Mouse (Mus musculus): Measurements from ENCODE around the gene Lancl1. TPM values are rescaled to one million over a fixed set of nuclear protein-coding genes. Genes with fewer than 3 reads are reported as not detected.

The Lancl1 gene
- 22.8 and 23.4 TPM in 2 replicates for polyA plus RNA-seq (2015; fragmentation: Nextera tagmentation; extraction: Ambion mirVana)

DNA sequence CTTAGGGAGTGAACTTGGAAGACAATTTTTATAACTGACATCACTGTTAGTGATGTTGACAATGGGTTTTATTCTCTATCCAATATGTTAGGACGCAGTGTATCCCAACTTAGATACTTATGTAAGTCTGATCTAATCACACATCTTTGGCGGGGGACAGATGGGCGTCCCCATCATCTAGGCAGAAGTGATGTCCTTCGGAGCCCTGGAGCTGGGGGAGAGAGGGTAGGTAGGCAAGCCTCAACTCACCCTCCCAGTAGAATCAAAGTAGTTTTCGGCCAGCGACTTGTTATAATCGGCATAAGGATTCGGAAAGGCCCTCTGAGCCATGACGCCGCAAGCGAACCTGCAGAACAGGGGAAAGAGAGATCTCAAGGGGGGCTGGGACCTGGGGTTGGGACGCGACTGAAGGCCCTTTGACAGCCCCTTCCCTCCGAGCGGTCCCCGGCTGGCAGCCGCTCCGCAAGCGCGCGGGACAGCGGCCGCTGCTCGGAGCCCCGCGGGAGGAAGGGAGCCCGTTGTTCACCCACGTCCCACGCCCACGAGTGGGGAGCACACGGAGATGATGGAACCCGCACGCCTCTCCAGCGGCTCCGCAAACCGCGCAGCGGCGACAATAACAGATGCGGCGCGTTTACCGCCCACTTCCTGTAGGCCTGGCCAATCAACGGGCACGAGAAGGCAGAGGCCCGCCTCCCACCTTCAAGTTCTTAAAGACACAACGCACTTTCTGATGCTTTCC lies at the start of gene Lancl1:
Lancl1 (minus strand) TSS at position 627 of the 742 bp plus-strand sequence.
- Histone ChIP-seq H3K9me3 (replicated peaks) (no peaks in the 10 kb centered on the region), H3K4me3 (replicated peaks) (peak within 1 kb of the TSS; percentile 93), H3K9ac (peak within 1 kb of the TSS; percentile 79), H3K27ac (replicated peaks) (peak within 1 kb of the TSS; percentile 66; the same call in 1 of the 2 replicates), H3K27me3 (no peaks in the 10 kb centered on the region), H3K4me1 (replicated peaks) (peaks cover 24% of the 10 kb centered on the region), H3K4me2 (peak within 1 kb of the TSS; percentile 86), H3K36me3 (replicated peaks) (peaks cover 6% of the 10 kb centered on the region)
- peak; percentile 95 for ATAC-seq (ENCODE audit: insufficient read depth)
- WGBS (ENCODE audit: insufficient replicate concordance) = under 1% methylated on average over 46 of the region's 47 CpGs

DNA sequence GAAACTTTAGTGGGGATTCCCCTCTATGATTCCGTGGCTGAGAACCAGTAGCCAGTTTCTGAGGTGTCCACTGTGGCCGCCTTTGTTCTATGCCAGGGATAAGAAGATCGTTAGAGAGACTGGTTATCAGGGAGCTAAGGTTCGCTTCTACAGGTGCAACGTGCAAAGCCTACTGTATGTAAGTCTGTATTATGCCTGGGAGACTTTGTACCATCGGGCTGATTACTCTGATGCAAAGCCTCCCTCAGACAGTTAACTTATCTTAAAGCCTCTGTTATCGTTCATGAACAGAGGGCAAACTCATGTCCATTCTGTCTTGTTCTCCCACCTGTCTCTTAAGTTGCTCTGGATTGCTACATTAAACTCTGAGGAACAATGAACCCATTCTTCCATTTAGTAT lies 40.5 kb upstream of the Lancl1 start:
- Histone ChIP-seq H3K36me3 (replicated peaks) (no peaks in the 10 kb centered on the region), H3K4me3 (replicated peaks) (no peak overlapping the region), H3K4me1 (replicated peaks) (no peaks in the 10 kb centered on the region), H3K27me3 (no peaks in the 10 kb centered on the region), H3K4me2 (no peak overlapping the region), H3K27ac (replicated peaks) (no peak overlapping the region), H3K9me3 (replicated peaks) (no peaks in the 10 kb centered on the region), H3K9ac (no peak overlapping the region)
- 58% methylated on average over 7 of the region's 7 CpGs for WGBS (ENCODE audit: insufficient replicate concordance)
- ATAC-seq (ENCODE audit: insufficient read depth) = no peak

DNA sequence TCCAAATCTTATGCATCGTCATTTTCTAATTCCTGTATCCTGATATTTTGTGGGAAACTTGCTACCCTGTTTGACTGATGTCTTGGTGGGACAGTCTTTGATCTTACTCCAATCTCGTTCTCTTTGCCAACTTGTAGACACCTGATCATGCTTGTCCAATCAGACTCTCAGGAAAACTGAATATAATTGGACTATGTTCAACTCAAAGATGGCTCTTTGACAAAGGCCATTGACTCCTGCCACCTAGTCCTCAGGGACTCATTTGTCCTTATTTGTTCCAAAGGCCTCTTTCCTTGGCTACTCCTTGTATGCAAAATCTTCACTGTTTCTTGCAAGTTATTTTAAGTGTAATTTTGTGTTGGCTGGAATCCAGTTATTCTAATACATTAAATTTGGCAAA lies 40.0 kb upstream of the Lancl1 start:
- Histone ChIP-seq H3K27ac (replicated peaks) (no peak overlapping the region), H3K27me3 (no peaks in the 10 kb centered on the region), H3K4me2 (no peak overlapping the region), H3K36me3 (replicated peaks) (no peaks in the 10 kb centered on the region), H3K4me3 (replicated peaks) (no peak overlapping the region), H3K9ac (no peak overlapping the region), H3K4me1 (replicated peaks) (no peaks in the 10 kb centered on the region), H3K9me3 (replicated peaks) (no peaks in the 10 kb centered on the region)
- no peak for ATAC-seq (ENCODE audit: insufficient read depth)
- WGBS (ENCODE audit: insufficient replicate concordance) = 55% methylated on average over 2 of the region's 2 CpGs

DNA sequence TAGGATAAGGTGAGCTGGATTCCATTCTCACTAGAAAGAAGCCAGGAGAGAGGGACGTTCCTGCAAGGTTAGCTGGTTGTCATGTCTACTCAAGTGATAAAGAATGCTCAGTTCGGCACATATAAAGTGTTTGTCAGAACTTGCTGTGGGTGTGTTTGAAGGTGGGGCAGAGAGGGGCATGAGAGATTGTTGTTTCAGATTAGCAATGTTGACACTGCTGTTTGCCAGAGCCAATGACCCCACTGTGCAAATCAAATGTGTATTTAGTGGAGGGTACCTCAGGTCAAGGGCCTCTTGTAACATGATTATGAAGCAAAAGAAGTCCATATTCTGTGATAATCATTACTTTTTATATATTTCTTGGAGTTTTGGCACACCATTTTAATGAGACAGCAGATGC lies 39.1 kb upstream of the Lancl1 start:
- ATAC-seq (ENCODE audit: insufficient read depth) = peak; percentile 75
- no peak overlapping the region for H3K9ac ChIP-seq
- WGBS (ENCODE audit: insufficient replicate concordance) = 32% methylated on average over 2 of the region's 2 CpGs
- H3K4me2 ChIP-seq = no peak overlapping the region
- no peaks in the 10 kb centered on the region for H3K36me3 ChIP-seq (replicated peaks)
- H3K9me3 ChIP-seq (replicated peaks) = no peaks in the 10 kb centered on the region
- H3K4me3 ChIP-seq (replicated peaks) = no peak overlapping the region
- no peaks in the 10 kb centered on the region for H3K27me3 ChIP-seq
- H3K4me1 ChIP-seq (replicated peaks) = no peaks in the 10 kb centered on the region
- H3K27ac ChIP-seq (replicated peaks) = no peak overlapping the region

DNA sequence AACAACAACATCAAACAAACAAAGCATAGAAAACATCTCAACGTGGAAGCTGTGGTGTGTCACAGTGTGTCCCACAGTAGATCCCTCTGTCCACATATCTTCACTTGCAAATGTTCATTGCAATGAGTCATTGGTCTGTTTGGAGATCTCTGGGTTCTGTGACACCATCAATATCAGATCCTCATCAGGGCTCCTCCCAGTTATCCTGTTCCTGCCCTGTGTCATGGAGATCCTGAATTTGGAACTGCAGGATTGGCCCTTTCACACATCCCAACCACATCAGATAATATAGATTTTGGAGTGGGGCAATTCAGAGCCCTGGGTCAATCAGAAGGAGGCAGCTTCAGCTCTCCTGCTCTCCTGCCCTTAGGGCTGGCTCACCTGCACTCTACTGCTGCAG lies 28.9 kb upstream of the Lancl1 start:
- no peaks in the 10 kb centered on the region for H3K36me3 ChIP-seq (replicated peaks)
- 47% methylated on average over 1 of the region's 1 CpGs for WGBS (ENCODE audit: insufficient replicate concordance)

DNA sequence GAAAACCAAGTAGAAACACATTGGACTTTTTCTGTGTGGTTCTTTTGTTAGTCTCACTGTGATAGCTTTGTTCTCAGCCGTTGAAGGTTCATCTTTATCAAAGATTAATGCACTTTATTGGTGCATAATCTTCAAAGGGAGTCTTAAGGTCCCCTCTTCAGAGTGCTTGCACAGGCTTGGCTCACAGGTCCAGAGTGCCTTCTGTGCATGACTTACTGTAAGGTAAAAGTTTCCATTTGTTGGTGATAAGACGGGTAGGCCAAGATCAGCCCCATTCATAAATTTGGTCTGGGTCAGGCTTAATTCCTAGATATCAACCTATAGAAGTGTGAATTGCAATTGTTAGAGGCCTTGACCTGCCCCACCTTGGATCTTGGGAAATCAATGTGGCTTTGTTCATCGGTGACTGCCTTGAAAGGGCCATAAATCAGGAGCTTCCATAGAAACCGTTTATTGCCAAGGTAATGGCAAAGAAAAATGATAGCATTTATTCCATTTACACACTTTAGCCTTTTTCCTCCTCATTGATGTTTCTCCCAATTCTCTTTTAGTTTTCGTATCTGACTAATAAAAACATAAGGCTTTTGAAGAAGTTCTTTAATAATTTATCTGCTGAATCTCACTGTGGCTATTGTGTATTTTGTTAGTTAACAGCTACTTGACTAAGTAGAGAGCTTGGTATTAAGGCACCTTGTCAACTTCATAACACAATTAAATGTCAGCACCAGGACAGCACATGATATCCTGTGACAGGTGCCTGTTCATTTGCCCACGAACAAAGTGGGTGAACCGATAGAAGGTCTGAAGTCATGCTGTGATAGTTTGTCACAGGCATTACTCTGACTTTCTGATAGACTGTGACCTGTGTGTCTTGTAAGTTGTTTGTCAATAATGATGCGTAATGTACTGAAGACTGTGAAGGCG lies 26.9 kb upstream of the Lancl1 start:
- Histone ChIP-seq H3K9ac (no peak overlapping the region), H3K4me3 (replicated peaks) (no peak overlapping the region), H3K4me2 (no peak overlapping the region), H3K36me3 (replicated peaks) (no peaks in the 10 kb centered on the region), H3K9me3 (replicated peaks) (no peaks in the 10 kb centered on the region), H3K4me1 (replicated peaks) (no peaks in the 10 kb centered on the region), H3K27ac (replicated peaks) (no peak overlapping the region), H3K27me3 (no peaks in the 10 kb centered on the region)
- ATAC-seq (ENCODE audit: insufficient read depth) = no peak
- 62% methylated on average over 9 of the region's 9 CpGs for WGBS (ENCODE audit: insufficient replicate concordance)

More for the DNA sequence above, 28.9 kb upstream of the Lancl1 start:
- no peak overlapping the region for H3K4me3 ChIP-seq (replicated peaks)
- H3K4me2 ChIP-seq = no peak overlapping the region
- no peaks in the 10 kb centered on the region for H3K27me3 ChIP-seq
- no peak overlapping the region for H3K9ac ChIP-seq
- no peaks in the 10 kb centered on the region for H3K9me3 ChIP-seq (replicated peaks)
- H3K4me1 ChIP-seq (replicated peaks) = no peaks in the 10 kb centered on the region
- no peak overlapping the region for H3K27ac ChIP-seq (replicated peaks)
- ATAC-seq (ENCODE audit: insufficient read depth) = no peak

DNA sequence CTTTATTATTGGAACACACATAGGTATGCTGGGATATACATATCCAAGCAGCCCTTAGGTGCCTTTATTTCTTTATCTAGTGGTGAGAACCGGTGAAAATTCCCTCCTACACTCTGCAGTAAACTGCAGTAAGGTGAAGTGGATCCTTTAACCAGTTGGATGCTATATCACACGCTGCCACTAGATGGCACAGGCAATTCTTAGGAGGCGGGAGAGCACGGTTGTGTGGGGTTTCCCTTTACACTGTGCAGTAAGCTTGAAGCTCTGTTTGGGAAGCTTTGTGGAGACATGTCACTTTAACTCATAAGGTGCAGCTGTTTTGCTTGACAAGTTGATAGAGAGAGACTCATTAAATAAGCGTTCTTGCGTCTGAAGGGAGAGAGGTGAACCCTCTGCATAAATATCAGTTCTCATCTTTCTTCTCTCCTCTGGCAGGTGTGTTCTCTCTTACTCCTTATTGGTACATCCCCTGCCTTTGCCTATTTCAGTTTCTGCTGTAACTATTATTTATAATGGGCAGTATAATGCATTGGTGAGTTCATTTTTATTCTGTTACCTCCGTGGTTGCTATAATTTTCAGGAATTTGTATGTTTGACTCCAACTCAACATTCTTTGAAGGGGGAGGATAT lies 22.9 kb upstream of the Lancl1 start:
- H3K9me3 ChIP-seq (replicated peaks) = no peaks in the 10 kb centered on the region
- 0 out of 2 replicates have a peak, but pooled peaks have one; percentile 44 for ATAC-seq (ENCODE audit: insufficient read depth)
- no peaks in the 10 kb centered on the region for H3K27me3 ChIP-seq
- no peak overlapping the region for H3K9ac ChIP-seq
- no peak overlapping the region for H3K4me3 ChIP-seq (replicated peaks)
- WGBS (ENCODE audit: insufficient replicate concordance) = 9% methylated on average over 7 of the region's 7 CpGs
- no peaks in the 10 kb centered on the region for H3K36me3 ChIP-seq (replicated peaks)
- H3K27ac ChIP-seq (replicated peaks) = no peak overlapping the region
- H3K4me2 ChIP-seq = no peak overlapping the region
- no peaks in the 10 kb centered on the region for H3K4me1 ChIP-seq (replicated peaks)

DNA sequence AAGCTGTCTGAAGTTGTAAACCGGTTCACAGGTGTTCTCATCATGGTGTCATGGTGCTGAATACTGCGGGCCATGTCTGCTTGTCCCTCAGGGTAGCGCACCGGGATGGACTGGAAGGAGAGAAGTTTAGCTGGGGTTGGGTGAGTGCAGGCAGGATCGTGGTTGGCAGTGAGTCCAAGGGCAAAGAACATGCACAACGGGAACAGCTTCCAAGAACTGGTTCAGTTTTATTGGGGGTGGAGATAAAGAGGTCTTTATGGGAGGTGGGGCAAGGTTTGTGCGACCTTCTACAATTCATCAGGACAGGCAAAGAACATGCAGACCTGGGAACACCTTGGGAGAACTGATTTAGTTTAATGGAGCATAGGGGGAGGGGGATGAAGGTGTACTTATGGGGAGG lies 17.1 kb upstream of the Lancl1 start:
- no peaks in the 10 kb centered on the region for H3K27me3 ChIP-seq
- H3K9ac ChIP-seq = no peak overlapping the region
- ATAC-seq (ENCODE audit: insufficient read depth) = no peak
- no peaks in the 10 kb centered on the region for H3K9me3 ChIP-seq (replicated peaks)
- H3K4me2 ChIP-seq = no peak overlapping the region
- H3K27ac ChIP-seq (replicated peaks) = no peak overlapping the region
- 71% methylated on average over 7 of the region's 7 CpGs for WGBS (ENCODE audit: insufficient replicate concordance)
- no peak overlapping the region for H3K4me3 ChIP-seq (replicated peaks)
- H3K36me3 ChIP-seq (replicated peaks) = no peaks in the 10 kb centered on the region
- H3K4me1 ChIP-seq (replicated peaks) = no peaks in the 10 kb centered on the region

DNA sequence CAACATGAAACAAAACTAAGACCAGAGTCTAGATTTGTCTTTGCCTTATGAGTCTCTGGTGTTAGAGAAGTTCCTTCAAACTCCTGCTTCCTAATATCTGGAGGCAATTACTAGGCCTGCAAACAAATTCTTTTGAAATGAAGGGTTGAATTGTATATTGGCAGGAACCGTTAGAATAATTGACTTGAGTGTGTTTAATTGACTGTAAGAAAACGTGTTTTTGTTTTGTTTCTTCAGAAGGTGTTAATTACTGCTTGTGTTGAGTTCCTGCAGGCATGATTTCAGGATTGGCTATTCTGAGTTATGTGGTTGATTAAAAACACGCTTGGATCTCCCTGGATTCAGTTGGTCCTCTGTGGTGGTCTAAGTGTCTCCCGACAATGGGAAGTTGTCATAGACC lies 14.0 kb upstream of the Lancl1 start:
- 51% methylated on average over 4 of the region's 4 CpGs for WGBS (ENCODE audit: insufficient replicate concordance)
- Histone ChIP-seq H3K36me3 (replicated peaks) (no peaks in the 10 kb centered on the region), H3K27me3 (no peaks in the 10 kb centered on the region), H3K27ac (replicated peaks) (no peak overlapping the region), H3K9me3 (replicated peaks) (no peaks in the 10 kb centered on the region), H3K9ac (no peak overlapping the region), H3K4me3 (replicated peaks) (no peak overlapping the region), H3K4me2 (no peak overlapping the region), H3K4me1 (replicated peaks) (no peaks in the 10 kb centered on the region)
- no peak for ATAC-seq (ENCODE audit: insufficient read depth)

DNA sequence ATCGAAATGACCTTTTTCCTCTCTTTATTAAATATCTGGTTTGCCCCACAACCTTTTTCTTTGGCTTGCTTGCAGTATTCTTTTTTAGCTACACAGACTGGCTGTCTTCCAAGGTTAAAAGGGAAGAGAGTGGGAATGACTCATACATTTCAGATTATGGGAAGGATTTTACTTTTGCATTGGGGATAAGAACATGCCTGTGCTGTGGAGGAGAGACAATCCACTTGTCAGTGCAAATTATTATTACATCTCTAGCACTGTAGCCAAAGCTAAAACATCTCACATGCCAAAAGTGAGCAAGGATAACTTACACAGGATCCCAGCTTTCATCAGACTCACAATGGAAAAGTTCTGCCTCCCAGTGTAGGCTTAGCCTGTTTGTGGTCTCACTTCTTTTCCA lies 10.9 kb upstream of the Lancl1 start:
- no peak overlapping the region for H3K9ac ChIP-seq
- ATAC-seq (ENCODE audit: insufficient read depth) = no peak
- no peak overlapping the region for H3K27ac ChIP-seq (replicated peaks)
- no peaks in the 10 kb centered on the region for H3K36me3 ChIP-seq (replicated peaks)
- no peaks in the 10 kb centered on the region for H3K27me3 ChIP-seq
- H3K9me3 ChIP-seq (replicated peaks) = no peaks in the 10 kb centered on the region
- H3K4me3 ChIP-seq (replicated peaks) = no peak overlapping the region
- H3K4me2 ChIP-seq = no peak overlapping the region
- H3K4me1 ChIP-seq (replicated peaks) = no peaks in the 10 kb centered on the region
- 28% methylated on average over 1 of the region's 1 CpGs for WGBS (ENCODE audit: insufficient replicate concordance)

DNA sequence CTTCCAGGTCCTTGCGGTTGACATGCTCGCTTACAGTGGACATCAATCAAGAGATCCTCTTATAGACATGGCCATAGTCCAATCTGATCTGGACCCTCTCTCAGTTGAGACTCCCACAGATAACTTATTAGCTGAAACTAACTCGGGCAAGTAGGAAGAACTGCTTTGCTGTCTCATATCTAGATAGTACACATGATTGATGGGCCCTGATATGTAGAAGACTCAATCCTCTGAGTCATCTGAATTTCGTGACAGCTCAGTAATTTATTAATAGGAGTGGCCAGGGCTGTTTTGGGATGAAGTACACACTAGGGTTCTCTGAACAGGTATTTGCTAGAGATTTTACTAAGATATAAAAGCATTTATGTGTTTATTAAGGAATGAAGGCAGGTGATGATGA lies 10.0 kb upstream of the Lancl1 start:
- ATAC-seq (ENCODE audit: insufficient read depth) = no peak
- Histone ChIP-seq H3K4me3 (replicated peaks) (no peak overlapping the region), H3K36me3 (replicated peaks) (no peaks in the 10 kb centered on the region), H3K4me2 (no peak overlapping the region), H3K9ac (no peak overlapping the region), H3K27me3 (no peaks in the 10 kb centered on the region), H3K9me3 (replicated peaks) (no peaks in the 10 kb centered on the region), H3K27ac (replicated peaks) (no peak overlapping the region), H3K4me1 (replicated peaks) (no peaks in the 10 kb centered on the region)
- WGBS (ENCODE audit: insufficient replicate concordance) = 40% methylated on average over 4 of the region's 4 CpGs

All from liver, embryonic 15.5 days (tissue).